Mouse (Mus musculus): ENCODE measurements at regions not wholly inside any gene's neighbourhood (a gene's known extent, or its start where the extent isn't known, plus 50 kb on each side); places are given as distances from the start of the nearest gene placed in this dataset.

GRCm38 (mm10) chr4:127678437-127678836 is 292.3 kb downstream of the CK137956 start:
- no peaks in the 10 kb centered on the region for H3K27me3 ChIP-seq (ENCODE audit: control insufficient read depth, insufficient read depth, insufficient read length)
- H3K4me2 ChIP-seq (ENCODE audit: low read depth): no peak overlapping the region
- H3K79me2 ChIP-seq (ENCODE audit: control insufficient read depth, insufficient read depth): no peaks in the 10 kb centered on the region
- no peak overlapping the region for H3K4me3 ChIP-seq
- no peaks in the 10 kb centered on the region for H3K36me3 ChIP-seq (ENCODE audit: control insufficient read depth, insufficient read depth)
- no peak for TF ChIP-seq MYOD1 (IDR thresholded peaks at IDR 0.05; ENCODE audit: control insufficient read depth in 1 of 3, insufficient read length in 2 of 3, low read depth in 2 of 3)
- TF ChIP-seq POLR2AphosphoS2 (IDR thresholded peaks at IDR 0.05; ENCODE audit: insufficient read length, low read depth): no peak
- no peak for TF ChIP-seq E2F4 (IDR thresholded peaks at IDR 0.05; ENCODE audit: insufficient read depth)
- TF ChIP-seq SRF (IDR thresholded peaks at IDR 0.05; ENCODE audit: control insufficient read depth, insufficient read length, low read depth): no peak
- TF ChIP-seq REST (IDR thresholded peaks at IDR 0.05; ENCODE audit: insufficient read depth, insufficient read length): no peak
- no peak for TF ChIP-seq POLR2A (IDR thresholded peaks at IDR 0.05; ENCODE audit: insufficient read length, low read depth)
- H3ac ChIP-seq (ENCODE audit: control insufficient read depth, insufficient read length): no peak overlapping the region

GRCm38 (mm10) chr4:127675745-127676315 is 294.9 kb downstream of the CK137956 start:
- TF ChIP-seq USF1 (IDR thresholded peaks at IDR 0.05; ENCODE audit: low read depth): no peak
- no peak for TF ChIP-seq TCF3 (IDR thresholded peaks at IDR 0.05; ENCODE audit: insufficient read length, low read depth)
- no peak for TF ChIP-seq POLR2AphosphoS2 (IDR thresholded peaks at IDR 0.05; ENCODE audit: insufficient read length, low read depth)
- TF ChIP-seq TCF12 (IDR thresholded peaks at IDR 0.05; ENCODE audit: insufficient read depth, poor library complexity, severe bottlenecking): no peak
- TF ChIP-seq MAX (IDR thresholded peaks at IDR 0.05; ENCODE audit: low read depth): no peak
- no peak for TF ChIP-seq MYOD1 (IDR thresholded peaks at IDR 0.05; ENCODE audit: control insufficient read depth in 1 of 3, insufficient read length in 2 of 3, low read depth in 2 of 3)
- no peak for TF ChIP-seq CEBPB (IDR thresholded peaks at IDR 0.05; ENCODE audit: insufficient read depth, poor library complexity, severe bottlenecking)
- no peak for TF ChIP-seq MYOG (IDR thresholded peaks at IDR 0.05; ENCODE audit: control insufficient read depth in 1 of 3, insufficient read depth in 1 of 3, insufficient read length in 2 of 3, low read depth in 2 of 3)
- TF ChIP-seq POLR2A (IDR thresholded peaks at IDR 0.05; ENCODE audit: insufficient read length, low read depth): no peak
- TF ChIP-seq E2F4 (IDR thresholded peaks at IDR 0.05; ENCODE audit: insufficient read depth): no peak
- TF ChIP-seq REST (IDR thresholded peaks at IDR 0.05; ENCODE audit: insufficient read depth, insufficient read length): no peak
- Histone ChIP-seq H3K27me3 (ENCODE audit: control insufficient read depth, insufficient read depth, insufficient read length) (no peaks in the 10 kb centered on the region), H3ac (ENCODE audit: control insufficient read depth, insufficient read length) (no peak overlapping the region), H3K4me2 (ENCODE audit: low read depth) (no peak overlapping the region), H3K36me3 (ENCODE audit: control insufficient read depth, insufficient read depth) (no peaks in the 10 kb centered on the region), H3K79me2 (ENCODE audit: control insufficient read depth, insufficient read depth) (no peaks in the 10 kb centered on the region), H3K4me3 (no peak overlapping the region)

- Histone ChIP-seq H3K36me3 (ENCODE audit: control insufficient read depth, insufficient read depth) (no peaks in the 10 kb centered on the region), H3K27me3 (ENCODE audit: control insufficient read depth, insufficient read depth, insufficient read length) (no peaks in the 10 kb centered on the region), H3K4me2 (ENCODE audit: low read depth) (no peak overlapping the region), H3ac (ENCODE audit: control insufficient read depth, insufficient read length) (no peak overlapping the region), H3K79me2 (ENCODE audit: control insufficient read depth, insufficient read depth) (no peaks in the 10 kb centered on the region), H3K4me3 (no peak overlapping the region)
- no peak for TF ChIP-seq TCF3 (IDR thresholded peaks at IDR 0.05; ENCODE audit: insufficient read length, low read depth)
- TF ChIP-seq MYOG (IDR thresholded peaks at IDR 0.05; ENCODE audit: control insufficient read depth in 1 of 3, insufficient read depth in 1 of 3, insufficient read length in 2 of 3, low read depth in 2 of 3): no peak
- no peak for TF ChIP-seq POLR2AphosphoS2 (IDR thresholded peaks at IDR 0.05; ENCODE audit: insufficient read length, low read depth)
- no peak for TF ChIP-seq POLR2A (IDR thresholded peaks at IDR 0.05; ENCODE audit: insufficient read length, low read depth)
- no peak for TF ChIP-seq TCF12 (IDR thresholded peaks at IDR 0.05; ENCODE audit: insufficient read depth, poor library complexity, severe bottlenecking)
- TF ChIP-seq SRF (IDR thresholded peaks at IDR 0.05; ENCODE audit: control insufficient read depth, insufficient read length, low read depth): no peak
- no peak for TF ChIP-seq E2F4 (IDR thresholded peaks at IDR 0.05; ENCODE audit: insufficient read depth)
- no peak for TF ChIP-seq CEBPB (IDR thresholded peaks at IDR 0.05; ENCODE audit: insufficient read depth, poor library complexity, severe bottlenecking)
- no peak for TF ChIP-seq USF1 (IDR thresholded peaks at IDR 0.05; ENCODE audit: low read depth)
- no peak for TF ChIP-seq REST (IDR thresholded peaks at IDR 0.05; ENCODE audit: insufficient read depth, insufficient read length)
- TF ChIP-seq MAX (IDR thresholded peaks at IDR 0.05; ENCODE audit: low read depth): no peak
- no peak for TF ChIP-seq MYOD1 (IDR thresholded peaks at IDR 0.05; ENCODE audit: control insufficient read depth in 1 of 3, insufficient read length in 2 of 3, low read depth in 2 of 3)
These were observed 302.0 kb upstream of the Gjb5 start for GRCm38 (mm10) chr4:127659950-127660349.

- H3K79me2 ChIP-seq (ENCODE audit: control insufficient read depth, insufficient read depth): no peaks in the 10 kb centered on the region
- TF ChIP-seq MYOG (IDR thresholded peaks at IDR 0.05; ENCODE audit: control insufficient read depth in 1 of 3, insufficient read depth in 1 of 3, insufficient read length in 2 of 3, low read depth in 2 of 3) (no peak), POLR2A (IDR thresholded peaks at IDR 0.05; ENCODE audit: insufficient read length, low read depth) (no peak)
- no peak overlapping the region for H3K4me2 ChIP-seq (ENCODE audit: low read depth)
- H3K4me3 ChIP-seq: no peak overlapping the region
- no peaks in the 10 kb centered on the region for H3K27me3 ChIP-seq (ENCODE audit: control insufficient read depth, insufficient read depth, insufficient read length)
- no peak overlapping the region for H3ac ChIP-seq (ENCODE audit: control insufficient read depth, insufficient read length)
- no peaks in the 10 kb centered on the region for H3K36me3 ChIP-seq (ENCODE audit: control insufficient read depth, insufficient read depth)
These were observed 293.6 kb upstream of the Gjb5 start for GRCm38 (mm10) chr4:127651601-127652000.

GRCm38 (mm10) chr4:127648011-127648410 is 290.0 kb upstream of the Gjb5 start:
- no peak overlapping the region for H3K4me2 ChIP-seq (ENCODE audit: low read depth)
- no peaks in the 10 kb centered on the region for H3K79me2 ChIP-seq (ENCODE audit: control insufficient read depth, insufficient read depth)
- H3K27me3 ChIP-seq (ENCODE audit: control insufficient read depth, insufficient read depth, insufficient read length): no peaks in the 10 kb centered on the region
- no peaks in the 10 kb centered on the region for H3K36me3 ChIP-seq (ENCODE audit: control insufficient read depth, insufficient read depth)
- TF ChIP-seq TCF12 (IDR thresholded peaks at IDR 0.05; ENCODE audit: insufficient read depth, poor library complexity, severe bottlenecking): no peak
- no peak for TF ChIP-seq MAX (IDR thresholded peaks at IDR 0.05; ENCODE audit: low read depth)
- no peak for TF ChIP-seq REST (IDR thresholded peaks at IDR 0.05; ENCODE audit: insufficient read depth, insufficient read length)
- no peak for TF ChIP-seq MYOG (IDR thresholded peaks at IDR 0.05; ENCODE audit: control insufficient read depth in 1 of 3, insufficient read depth in 1 of 3, insufficient read length in 2 of 3, low read depth in 2 of 3)
- TF ChIP-seq CEBPB (IDR thresholded peaks at IDR 0.05; ENCODE audit: insufficient read depth, poor library complexity, severe bottlenecking): no peak
- TF ChIP-seq POLR2AphosphoS2 (IDR thresholded peaks at IDR 0.05; ENCODE audit: insufficient read length, low read depth): no peak
- TF ChIP-seq TCF3 (IDR thresholded peaks at IDR 0.05; ENCODE audit: insufficient read length, low read depth): no peak
- no peak for TF ChIP-seq POLR2A (IDR thresholded peaks at IDR 0.05; ENCODE audit: insufficient read length, low read depth)
- TF ChIP-seq E2F4 (IDR thresholded peaks at IDR 0.05; ENCODE audit: insufficient read depth): no peak
- no peak for TF ChIP-seq SRF (IDR thresholded peaks at IDR 0.05; ENCODE audit: control insufficient read depth, insufficient read length, low read depth)
- TF ChIP-seq USF1 (IDR thresholded peaks at IDR 0.05; ENCODE audit: low read depth): no peak
- TF ChIP-seq MYOD1 (IDR thresholded peaks at IDR 0.05; ENCODE audit: control insufficient read depth in 1 of 3, insufficient read length in 2 of 3, low read depth in 2 of 3): no peak
- H3ac ChIP-seq (ENCODE audit: control insufficient read depth, insufficient read length): no peak overlapping the region
- H3K4me3 ChIP-seq: no peak overlapping the region

All from myocyte (in vitro differentiated cells).